Mouse (Mus musculus): ENCODE measurements around the gene Sema6d.

Gene Sema6d

DNA sequence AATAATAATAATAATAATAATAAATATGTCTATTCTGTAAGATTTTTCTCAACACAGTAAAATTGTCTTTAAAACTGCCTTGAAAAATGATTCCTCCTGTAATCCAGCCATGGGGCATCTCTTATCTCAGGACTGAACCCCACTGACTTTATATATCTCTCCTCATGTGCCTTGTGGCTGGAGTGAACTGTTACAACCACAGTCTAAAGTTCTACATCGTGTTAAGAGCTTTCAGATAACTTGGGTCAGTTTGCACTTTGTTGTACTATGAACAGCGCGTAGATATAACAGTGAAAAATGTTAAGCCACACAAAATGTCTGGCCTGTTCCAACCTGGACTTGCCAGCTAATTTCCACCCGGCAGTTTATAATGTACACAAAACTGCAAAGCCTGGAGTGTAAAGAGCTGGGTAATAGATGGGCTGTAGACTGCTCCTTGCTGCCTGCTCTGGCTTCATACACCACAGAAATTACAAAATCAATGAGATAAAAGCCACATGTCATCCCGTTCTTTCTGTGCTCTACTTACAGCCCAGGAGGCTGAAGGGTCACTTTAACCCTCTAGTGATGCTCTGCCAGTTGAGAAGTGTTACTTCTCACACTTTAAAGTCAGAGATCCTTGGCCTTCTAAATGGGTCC, 467.2 kb downstream of the Sema6d start:
- no peak for DNase-seq (ENCODE audit: low spot score)

DNA sequence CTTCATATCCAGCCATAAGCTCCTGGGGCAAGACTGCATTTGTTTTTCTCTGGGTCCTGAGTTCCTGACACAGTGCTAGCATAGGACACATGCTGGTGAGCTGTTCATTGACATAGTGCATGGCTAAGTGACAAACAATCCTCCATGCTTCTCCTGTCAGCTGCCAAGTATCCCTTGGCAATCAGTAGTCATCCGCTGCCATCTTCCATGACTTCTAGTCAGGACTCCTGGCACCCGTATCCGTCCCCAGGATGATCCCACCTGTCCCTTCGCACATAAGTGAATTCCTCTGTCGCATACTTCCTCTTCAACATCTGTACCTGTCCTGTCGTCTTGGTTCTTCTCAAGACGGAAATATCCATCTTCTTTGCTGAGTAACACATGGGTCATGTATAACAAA, 468.3 kb downstream of the Sema6d start:
- no peak for DNase-seq (ENCODE audit: low spot score)

GRCm38 (mm10) chr2:124561668-124562067, 471.9 kb downstream of the Sema6d start:
- no peak for DNase-seq (ENCODE audit: low spot score)

DNA sequence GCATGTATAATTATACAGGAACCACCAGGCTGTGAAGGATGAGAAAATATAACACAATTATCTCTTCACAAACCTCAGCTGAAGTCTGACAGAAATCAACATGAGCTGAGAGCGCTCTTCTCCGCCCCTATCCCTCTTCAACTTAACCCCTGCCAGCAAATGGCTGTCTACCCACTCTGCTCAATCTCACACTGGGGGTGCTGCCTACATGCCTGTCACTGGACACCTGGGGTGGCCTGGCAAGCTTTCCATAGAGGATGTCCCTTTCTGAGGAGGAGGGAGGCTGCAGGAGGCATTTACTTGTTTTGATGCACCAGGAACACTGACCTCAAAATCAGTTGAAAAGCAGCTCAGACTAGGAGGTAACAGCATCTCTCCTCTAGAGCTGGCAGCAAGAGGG, 472.3 kb downstream of the Sema6d start:
- no peak for DNase-seq (ENCODE audit: low spot score)

GRCm38 (mm10) chr2:124563759-124564158, 474.0 kb downstream of the Sema6d start:
- no peak for DNase-seq (ENCODE audit: low spot score)

GRCm38 (mm10) chr2:124573734-124574133, 484.0 kb downstream of the Sema6d start:
- no peak for DNase-seq (ENCODE audit: low spot score)

GRCm38 (mm10) chr2:124576053-124576452, 486.3 kb downstream of the Sema6d start:
- DNase-seq (ENCODE audit: low spot score): no peak

DNA sequence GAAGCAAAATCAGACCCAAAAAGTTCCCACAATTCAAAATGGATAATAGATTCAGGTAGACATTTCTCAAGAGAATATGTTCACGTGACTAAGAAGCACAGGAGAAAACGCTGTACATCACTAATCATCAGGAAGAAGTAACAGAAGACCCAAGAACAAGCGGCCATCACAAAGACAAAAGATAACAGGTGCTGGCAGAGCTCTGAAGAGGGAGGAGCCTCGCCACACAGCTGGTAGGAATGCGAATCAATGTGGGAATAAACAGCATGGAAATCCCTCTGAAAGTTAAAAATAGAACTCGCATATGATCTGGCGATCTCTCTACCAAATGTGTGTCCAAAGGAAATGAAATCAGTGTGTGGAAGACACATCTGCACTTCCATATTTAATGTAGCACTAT, 493.8 kb downstream of the Sema6d start:
- no peak for DNase-seq (ENCODE audit: low spot score)

DNA sequence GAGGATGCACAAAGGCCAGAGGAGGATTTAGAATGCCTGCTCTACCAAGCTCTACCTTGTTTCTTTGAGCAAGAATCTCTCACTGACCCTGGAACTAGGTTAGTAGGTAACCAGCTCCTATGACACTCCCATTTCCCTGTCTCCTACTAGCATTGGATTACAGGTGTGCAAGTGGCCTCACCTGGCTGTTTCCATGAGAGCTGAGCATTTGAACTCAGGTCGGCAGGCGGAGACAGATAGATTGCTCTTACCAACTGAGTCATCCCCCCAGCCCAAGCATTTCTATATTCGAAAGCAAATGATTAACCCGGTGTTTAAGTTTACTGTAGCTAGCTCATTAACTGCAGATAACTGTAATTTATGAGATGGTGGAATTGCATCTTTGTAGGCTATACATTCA, 503.0 kb downstream of the Sema6d start:
- no peak for DNase-seq (ENCODE audit: low spot score)

GRCm38 (mm10) chr2:124599014-124599413, 509.2 kb downstream of the Sema6d start:
- no peak for DNase-seq (ENCODE audit: low spot score)

- no peak for DNase-seq (ENCODE audit: low spot score)
Measured at GRCm38 (mm10) chr2:124601702-124602378, 512.1 kb downstream of the Sema6d start.

GRCm38 (mm10) chr2:124602379-124602913, 512.7 kb downstream of the Sema6d start:
- no peak for DNase-seq (ENCODE audit: low spot score)

- no peak for DNase-seq (ENCODE audit: low spot score)
Measured at GRCm38 (mm10) chr2:124605341-124605740, 515.6 kb downstream of the Sema6d start.

GRCm38 (mm10) chr2:124607986-124608385, 518.2 kb downstream of the Sema6d start:
- DNase-seq (ENCODE audit: low spot score): no peak

GRCm38 (mm10) chr2:124608546-124608945, 518.8 kb downstream of the Sema6d start:
- DNase-seq (ENCODE audit: low spot score): peak; percentile 36

- no peak for DNase-seq (ENCODE audit: low spot score)
Measured at GRCm38 (mm10) chr2:124609014-124609413, 519.2 kb downstream of the Sema6d start.

GRCm38 (mm10) chr2:124609711-124610585, 520.2 kb downstream of the Sema6d start:
- peak; percentile 89 for DNase-seq (ENCODE audit: low spot score)

- no peak for DNase-seq (ENCODE audit: low spot score)
Measured at GRCm38 (mm10) chr2:124610586-124611105, 520.9 kb downstream of the Sema6d start.

DNA sequence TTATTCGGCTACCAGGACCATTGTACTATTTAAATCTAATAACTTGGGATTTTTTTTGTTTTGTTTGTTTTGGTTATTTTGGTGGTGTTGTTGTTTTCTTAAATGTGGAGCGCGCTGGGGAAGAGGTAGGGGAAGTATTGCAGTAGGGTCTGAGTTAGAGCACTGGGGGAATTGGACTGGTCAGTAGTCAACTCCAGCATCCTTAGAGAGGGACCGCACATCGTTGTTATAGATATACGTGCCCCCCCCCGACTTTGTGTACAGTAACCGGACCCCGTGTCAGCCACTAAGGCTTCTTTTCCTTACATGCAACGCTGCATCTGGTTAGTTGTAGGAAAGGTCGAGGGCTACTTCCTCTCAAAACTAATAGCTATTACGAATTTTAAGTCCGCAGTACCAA, 521.5 kb downstream of the Sema6d start:
- DNase-seq (ENCODE audit: low spot score): no peak

- no peak for DNase-seq (ENCODE audit: low spot score)
Measured at GRCm38 (mm10) chr2:124612276-124612675, 522.5 kb downstream of the Sema6d start.

DNA sequence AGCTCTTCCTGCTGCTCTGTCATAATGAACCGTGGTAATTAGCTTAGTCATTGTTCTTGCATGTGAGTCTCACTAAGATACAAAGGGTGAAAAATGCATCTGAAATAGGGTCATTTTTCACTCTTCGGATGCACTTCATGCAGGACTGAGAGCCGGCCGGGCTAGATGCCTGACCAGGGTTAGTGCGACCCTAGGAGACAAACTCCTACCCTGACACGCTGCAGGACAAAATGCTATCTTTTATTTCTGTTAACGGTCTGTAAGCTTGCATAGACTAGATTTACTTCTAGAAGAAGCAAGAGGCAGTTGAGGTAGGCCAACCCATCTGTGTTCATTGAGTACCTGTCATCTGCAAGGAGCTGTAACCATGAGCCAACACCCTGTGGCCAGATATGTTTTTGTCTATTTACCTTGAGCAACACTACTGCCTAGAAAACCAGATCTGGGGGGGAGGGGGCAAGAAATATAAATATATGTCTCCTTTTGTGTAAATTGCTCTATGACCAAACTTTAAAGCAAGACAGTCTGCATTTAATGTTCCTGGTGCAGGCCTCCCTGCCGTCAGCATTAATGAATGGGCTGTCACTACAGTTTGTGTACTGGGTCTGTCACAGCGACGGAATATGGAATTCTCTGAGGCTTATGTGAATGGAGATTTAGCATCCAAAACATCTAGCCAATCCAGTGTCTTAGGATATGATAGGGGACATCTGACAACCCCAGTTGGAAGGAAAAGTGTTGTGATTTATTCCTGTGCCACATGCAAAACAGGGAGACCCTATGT, 523.1 kb downstream of the Sema6d start:
- DNase-seq (ENCODE audit: low spot score): no peak
